Mouse (Mus musculus): ENCODE measurements at regions not wholly inside any gene's neighbourhood (a gene's known extent, or its start where the extent isn't known, plus 50 kb on each side); places are given as distances from the start of the nearest gene placed in this dataset.

GRCm38 (mm10) chr4:33747316-33747895 lies 177.0 kb upstream of the Cnr1 start:
- no peak for TF ChIP-seq TAL1 (IDR thresholded peaks at IDR 0.05; ENCODE audit: low read length)
- TF ChIP-seq GATA1 (IDR thresholded peaks at IDR 0.05; ENCODE audit: low read length): no peak
